In the genomic region with DNA sequence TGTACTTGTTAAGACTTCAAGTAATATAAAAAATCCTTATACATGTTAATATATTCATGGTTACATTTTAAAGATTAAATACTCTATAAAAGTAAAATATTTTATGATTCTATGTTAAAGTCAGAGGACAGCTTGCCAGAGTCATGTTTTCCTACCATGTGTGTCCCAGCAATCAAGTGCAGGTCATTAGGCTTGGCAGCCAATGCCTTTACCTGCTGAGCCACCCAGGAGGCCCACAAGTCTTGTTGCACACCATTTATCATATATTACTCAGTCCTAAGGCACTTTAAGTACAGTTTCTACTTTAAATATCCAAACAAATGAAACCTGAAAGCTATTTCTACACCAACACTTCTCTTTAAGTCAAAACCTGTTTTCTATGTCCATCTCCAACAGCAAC, we compare ENCODE assay signal across 27 mouse cellular contexts. TPM values are rescaled to one million over a fixed set of nuclear protein-coding genes. Genes with fewer than 3 reads are reported as not detected.
DNase-seq lines count a peak whose midpoint lies in the region; ATAC-seq and TF ChIP-seq lines count a peak whose summit lies in the region.
"Had no signal": no experiment of that assay in that cellular context is flagged by ENCODE, and none has a peak within 500 bp of the region (broad histone marks: within the 10 kb centered on the region; RNA-seq: fewer than 3 reads in every experiment).

No protein-coding gene starts in this region.

- no peak overlapping the region for H3K4me3 ChIP-seq in cerebellum, adult 2 months (replicated peaks; ENCODE audit: insufficient read depth, low read depth, low read length)
- no peak overlapping the region for H3K4me3 ChIP-seq in kidney, embryonic 15.5 days (replicated peaks)
- H3K4me3 ChIP-seq: embryonic facial prominence, embryonic 12.5 days; embryonic facial prominence, embryonic 15.5 days; gastrocnemius, adult 2 months; heart, embryonic 12.5 days; heart, embryonic 15.5 days; hindbrain, embryonic 10.5 days; hindbrain, embryonic 13.5 days; intestine, embryonic 15.5 days had no signal

- H3K9ac ChIP-seq in kidney, embryonic 15.5 days, result no peak overlapping the region
- H3K9ac ChIP-seq: embryonic facial prominence, embryonic 12.5 days; embryonic facial prominence, embryonic 15.5 days; forebrain, postnatal 0 days; heart, embryonic 12.5 days; heart, embryonic 15.5 days; hindbrain, embryonic 13.5 days; intestine, embryonic 15.5 days had no signal

- peaks cover 24% of the 10 kb centered on the region for H3K36me3 ChIP-seq in kidney, embryonic 15.5 days
- H3K36me3 ChIP-seq: intestine, embryonic 15.5 days had no signal

- no peaks in the 10 kb centered on the region for H3K9me3 ChIP-seq in kidney, embryonic 15.5 days (replicated peaks)
- H3K9me3 ChIP-seq: embryonic facial prominence, embryonic 12.5 days; embryonic facial prominence, embryonic 15.5 days; heart, embryonic 12.5 days; heart, embryonic 15.5 days; hindbrain, embryonic 10.5 days; hindbrain, embryonic 13.5 days; intestine, embryonic 15.5 days had no signal

- TF ChIP-seq CTCF in cerebellum, adult 2 months (IDR thresholded peaks at IDR 0.05; ENCODE audit: borderline replicate concordance, insufficient read depth, low read depth, low read length), result no peak

- no peak for ATAC-seq in kidney, embryonic 15.5 days (replicated peaks; ENCODE audit: low FRiP score)
- ATAC-seq: activated CD4-positive, CD25-positive, alpha-beta regulatory T cell, adult 4 months; CD4-positive, CD25-positive, alpha-beta regulatory T cell, adult 4 months; forebrain, embryonic 14.5 days; forebrain, postnatal 0 days; hindbrain, embryonic 16.5 days; intestine, embryonic 15.5 days had no signal

- no peak for TF ChIP-seq POLR2A in cerebellum, adult 2 months (IDR thresholded peaks at IDR 0.05; ENCODE audit: borderline replicate concordance, insufficient read depth, low read length)

- peaks cover 10% of the 10 kb centered on the region for H3K4me1 ChIP-seq in cerebellum, adult 2 months (ENCODE audit: control insufficient read depth, insufficient read depth, low read length)
- no peaks in the 10 kb centered on the region for H3K4me1 ChIP-seq in kidney, embryonic 15.5 days
- H3K4me1 ChIP-seq: embryonic facial prominence, embryonic 12.5 days; embryonic facial prominence, embryonic 15.5 days; heart, embryonic 12.5 days; heart, embryonic 15.5 days; hindbrain, embryonic 10.5 days; hindbrain, embryonic 13.5 days; intestine, embryonic 15.5 days had no signal

- H3K4me2 ChIP-seq in kidney, embryonic 15.5 days, result no peak overlapping the region
- H3K4me2 ChIP-seq: embryonic facial prominence, embryonic 12.5 days; embryonic facial prominence, embryonic 15.5 days; heart, embryonic 12.5 days; heart, embryonic 15.5 days; hindbrain, embryonic 13.5 days; intestine, embryonic 15.5 days had no signal

- H3K27ac ChIP-seq in cerebellum, adult 2 months (ENCODE audit: insufficient read depth, low read length), result no peak overlapping the region
- no peak overlapping the region for H3K27ac ChIP-seq in kidney, embryonic 15.5 days
- H3K27ac ChIP-seq: embryonic facial prominence, embryonic 12.5 days; embryonic facial prominence, embryonic 15.5 days; gastrocnemius, adult 2 months; heart, embryonic 15.5 days; hindbrain, embryonic 10.5 days; hindbrain, embryonic 13.5 days; intestine, embryonic 15.5 days had no signal

- no peaks in the 10 kb centered on the region for H3K27me3 ChIP-seq in cerebellum, adult 2 months (ENCODE audit: control insufficient read depth, insufficient read depth, low read length)
- H3K27me3 ChIP-seq in kidney, embryonic 15.5 days, result no peaks in the 10 kb centered on the region
- H3K27me3 ChIP-seq: embryonic facial prominence, embryonic 12.5 days; embryonic facial prominence, embryonic 15.5 days; heart, embryonic 12.5 days; heart, embryonic 15.5 days; hindbrain, embryonic 13.5 days; intestine, embryonic 15.5 days had no signal

- peak; percentile 28 to 57 for DNase-seq in cerebellum, adult 2 months
- no peak for DNase-seq in cerebellum, postnatal 4 days (ENCODE audit: low spot score in 2 of 2)
- DNase-seq in cerebellum, adult 9-11 months, result peak; percentile 28
- peak; percentile 39 to 57 for DNase-seq in cerebellum, postnatal 25 days
- no peak for DNase-seq in thymus, postnatal 10 days (ENCODE audit: low spot score in 2 of 2)
- DNase-seq: adrenal gland, adult 8-10 months; adrenal gland, postnatal 25 days; forebrain, postnatal 0 days; gastrocnemius, adult 2 months; gastrocnemius, postnatal 14 days; heart, adult 11 months; heart, postnatal 10 days; heart, postnatal 36 days; kidney, adult 11 months; kidney, adult 8-10 months had no signal

RNA-seq across cellular contexts. Expression of a gene that starts 30.5 kb away (rescaled TPM):
- 89.1 and 92.3 TPM in 2 replicates for polyA plus RNA-seq in cerebellum, adult 2 months (2012; rRNA removed)
- polyA plus RNA-seq in kidney, embryonic 15.5 days (2015; fragmentation: Nextera tagmentation; extraction: Ambion mirVana), result 62.2 and 70.4 TPM in 2 replicates

Comparison
In these comparisons a context has a peak if more than half of its experiments do, and no peak if none do; other contexts are left out.
1. DNase-seq: peak in cerebellum, adult 2 months (2 of 2), cerebellum, adult 9-11 months (single experiment) and cerebellum, postnatal 25 days (2 of 2); none in cerebellum, postnatal 4 days (0 of 2) and thymus, postnatal 10 days (0 of 2).